Comparison of ENCODE assay signal across 8 mouse cellular contexts in the genomic region with DNA sequence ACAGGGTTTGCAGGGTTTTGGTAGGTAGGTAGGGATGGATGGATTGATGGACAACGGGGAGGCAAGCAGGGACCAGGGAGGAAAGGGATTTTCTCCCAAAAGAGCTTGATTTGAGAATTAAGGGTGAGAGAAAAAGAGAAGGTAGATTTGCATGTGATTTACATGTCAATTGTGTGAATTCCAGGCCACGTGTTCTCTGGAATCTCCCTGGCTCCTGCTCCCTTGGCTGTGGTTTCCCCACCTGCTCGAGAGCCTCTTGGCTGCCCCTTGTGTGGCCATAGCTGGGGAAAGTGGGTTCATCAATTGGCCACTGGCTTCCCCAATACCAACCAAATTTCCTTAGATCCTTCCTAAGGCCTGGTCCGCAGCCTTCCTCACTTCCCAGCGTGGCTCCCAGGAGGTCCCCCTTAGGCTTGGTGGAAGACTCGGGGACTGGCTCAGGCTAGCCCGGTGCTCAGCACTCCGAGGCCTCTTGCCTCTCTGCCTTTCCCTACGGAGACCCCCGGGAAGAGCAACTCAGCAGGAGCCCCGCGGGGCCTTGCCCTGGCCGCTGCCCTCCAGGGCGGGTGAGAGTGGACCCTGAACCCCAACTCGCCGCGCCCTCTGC. TPM values are rescaled to one million over a fixed set of nuclear protein-coding genes. Genes with fewer than 3 reads are reported as not detected.
DNase-seq lines count a peak whose midpoint lies in the region; ATAC-seq and TF ChIP-seq lines count a peak whose summit lies in the region.

No protein-coding gene starts in this region.

- no peak for TF ChIP-seq CTCF in ES-Bruce4 (IDR thresholded peaks at IDR 0.05; ENCODE audit: low read depth, low read length)

- peak overlapping the region; percentile 73 for H3K4me2 ChIP-seq in heart, embryonic 12.5 days
- H3K4me2 ChIP-seq in hindbrain, embryonic 12.5 days (replicated peaks), result peak overlapping the region; percentile 65
- H3K4me2 ChIP-seq in midbrain, embryonic 11.5 days, result peak overlapping the region; percentile 63

- H3K27ac ChIP-seq in heart, embryonic 12.5 days (ENCODE audit: poor library complexity, severe bottlenecking), result no peak overlapping the region
- 0 out of 2 replicates have a peak overlapping the region, but pooled peaks have one; percentile 3 for H3K27ac ChIP-seq in ES-Bruce4 (ENCODE audit: insufficient read depth, low read length)
- H3K27ac ChIP-seq in hindbrain, embryonic 12.5 days, result peak overlapping the region; percentile 23; the same call in 1 of the 2 replicates
- H3K27ac ChIP-seq in midbrain, embryonic 11.5 days (ENCODE audit: low read depth, low read length), result peak overlapping the region; percentile 35; the same call in 1 of the 2 replicates

- peaks cover 20% of the 10 kb centered on the region for H3K4me1 ChIP-seq in heart, embryonic 12.5 days (replicated peaks)
- H3K4me1 ChIP-seq in ES-Bruce4 (ENCODE audit: control insufficient read depth, insufficient read depth, low read length), result no peaks in the 10 kb centered on the region
- H3K4me1 ChIP-seq in hindbrain, embryonic 12.5 days, result peaks cover 19% of the 10 kb centered on the region
- H3K4me1 ChIP-seq in midbrain, embryonic 11.5 days (ENCODE audit: control insufficient read depth, insufficient read depth, low read length), result peaks cover 17% of the 10 kb centered on the region

- WGBS in heart, embryonic 12.5 days, result 10% methylated on average over 17 of the region's 17 CpGs
- WGBS in hindbrain, embryonic 12.5 days, result 8% methylated on average over 17 of the region's 17 CpGs
- 6% methylated on average over 17 of the region's 17 CpGs for WGBS in midbrain, embryonic 11.5 days

- ATAC-seq in heart, embryonic 12.5 days (ENCODE audit: insufficient number of reproducible peaks, low FRiP score), result no peak
- 0 out of 2 replicates have a peak, but pooled peaks have one; percentile 38 for ATAC-seq in hindbrain, embryonic 12.5 days (ENCODE audit: low FRiP score)
- peak; percentile 40 for ATAC-seq in midbrain, embryonic 11.5 days (ENCODE audit: low FRiP score)

- no peaks in the 10 kb centered on the region for H3K9me3 ChIP-seq in heart, embryonic 12.5 days (replicated peaks)
- no peaks in the 10 kb centered on the region for H3K9me3 ChIP-seq in ES-Bruce4 (replicated peaks; ENCODE audit: control insufficient read depth, insufficient read depth, low read length, poor library complexity, severe bottlenecking)
- H3K9me3 ChIP-seq in hindbrain, embryonic 12.5 days (replicated peaks), result no peaks in the 10 kb centered on the region
- H3K9me3 ChIP-seq in midbrain, embryonic 11.5 days (ENCODE audit: control insufficient read depth, low read length), result no peaks in the 10 kb centered on the region

- H3K9ac ChIP-seq in heart, embryonic 12.5 days, result peak overlapping the region; percentile 53
- peak overlapping the region; percentile 86 for H3K9ac ChIP-seq in ES-Bruce4 (ENCODE audit: low read depth, poor library complexity, severe bottlenecking)
- H3K9ac ChIP-seq in hindbrain, embryonic 12.5 days, result peak overlapping the region; percentile 61
- peak overlapping the region; percentile 77 for H3K9ac ChIP-seq in midbrain, embryonic 11.5 days (ENCODE audit: low read length)

- H3K4me3 ChIP-seq in heart, embryonic 12.5 days, result peak overlapping the region; percentile 41
- peak overlapping the region; percentile 52 for H3K4me3 ChIP-seq in ES-Bruce4 (ENCODE audit: low read depth, low read length)
- H3K4me3 ChIP-seq in hindbrain, embryonic 12.5 days, result peak overlapping the region; percentile 34
- H3K4me3 ChIP-seq in midbrain, embryonic 11.5 days (ENCODE audit: low read depth, low read length), result peak overlapping the region; percentile 30

- peak; percentile 25 for TF ChIP-seq POLR2A in ES-Bruce4 (IDR thresholded peaks at IDR 0.05; ENCODE audit: insufficient read depth, low read length)

- no peak for DNase-seq in heart, adult 8-10 months (ENCODE audit: low spot score)
- no peak for DNase-seq in midbrain, embryonic 11.5 days (ENCODE audit: low spot score, missing footprints)
- DNase-seq in urinary bladder, postnatal 36 days (ENCODE audit: low spot score in 2 of 2), result no peak
- DNase-seq in retina, embryonic 14.5 days (ENCODE audit: low spot score), result no peak
- DNase-seq in cerebellum, postnatal 10 days, result no peak

- peaks cover 83% of the 10 kb centered on the region for H3K27me3 ChIP-seq in heart, embryonic 12.5 days (replicated peaks)
- H3K27me3 ChIP-seq in ES-Bruce4 (ENCODE audit: control insufficient read depth, insufficient read depth, low read length, poor library complexity, severe bottlenecking), result no peaks in the 10 kb centered on the region
- peaks cover 39% of the 10 kb centered on the region for H3K27me3 ChIP-seq in hindbrain, embryonic 12.5 days
- peaks cover 4% of the 10 kb centered on the region; the same call in 1 of the 2 replicates for H3K27me3 ChIP-seq in midbrain, embryonic 11.5 days (ENCODE audit: control insufficient read depth, insufficient read depth, low read length)

- 0 out of 2 replicates have a peak, but pooled peaks have one; percentile 27 for TF ChIP-seq EP300 in ES-Bruce4 (IDR thresholded peaks at IDR 0.05; ENCODE audit: insufficient read depth, low read depth, low read length)

- no peaks in the 10 kb centered on the region for H3K36me3 ChIP-seq in heart, embryonic 12.5 days
- H3K36me3 ChIP-seq in ES-Bruce4 (ENCODE audit: control insufficient read depth, insufficient read depth, low read length, poor library complexity, severe bottlenecking), result no peaks in the 10 kb centered on the region
- no peaks in the 10 kb centered on the region for H3K36me3 ChIP-seq in hindbrain, embryonic 12.5 days
- H3K36me3 ChIP-seq in midbrain, embryonic 11.5 days (ENCODE audit: control insufficient read depth, insufficient read depth, low read length), result no peaks in the 10 kb centered on the region

RNA-seq across cellular contexts. Expression of a gene that starts 14.1 kb away (rescaled TPM):
- polyA plus RNA-seq in heart, embryonic 12.5 days (2016; fragmentation: Nextera tagmentation; extraction: Ambion mirVana), result 18.0 and 19.9 TPM in 2 replicates
- total RNA-seq in heart, adult 8-10 months (2022), result 10 to 100 TPM in 2 of 4 experiments, 1 to 10 TPM in 2; 7.8 to 13.7 (median 11.0) TPM
- 29.0 and 30.5 TPM in 2 replicates for polyA plus RNA-seq in ES-Bruce4 (2011; ENCODE audit: insufficient read depth, insufficient read length, low read depth, missing spikeins)
- polyA plus RNA-seq in hindbrain, embryonic 12.5 days (2016; fragmentation: Nextera tagmentation; extraction: Ambion mirVana), result 19.0 and 20.8 TPM in 2 replicates
- polyA plus RNA-seq in midbrain, embryonic 11.5 days (2014; fragmentation: Nextera tagmentation; extraction: Ambion mirVana), result 22.2 and 26.3 TPM in 2 replicates

RNA-seq across cellular contexts. Expression of a gene that starts 16.3 kb away (rescaled TPM):
- polyA plus RNA-seq in heart, embryonic 12.5 days (2016; fragmentation: Nextera tagmentation; extraction: Ambion mirVana), result 0.22 and 0.45 TPM in 2 replicates
- total RNA-seq in heart, adult 8-10 months (2022), result under 1 TPM in 3 of 4 experiments, not detected in 1; 0.08 to 0.28 (median 0.23) TPM
- 12.4 and 13.5 TPM in 2 replicates for polyA plus RNA-seq in ES-Bruce4 (2011; ENCODE audit: insufficient read depth, insufficient read length, low read depth, missing spikeins)
- polyA plus RNA-seq in hindbrain, embryonic 12.5 days (2016; fragmentation: Nextera tagmentation; extraction: Ambion mirVana), result 0.26 and 0.46 TPM in 2 replicates
- polyA plus RNA-seq in midbrain, embryonic 11.5 days (2014; fragmentation: Nextera tagmentation; extraction: Ambion mirVana), result not detected in 2 replicates

RNA-seq across cellular contexts. Expression of a gene that starts 32.9 kb away (rescaled TPM):
- 17.0 and 18.3 TPM in 2 replicates for polyA plus RNA-seq in heart, embryonic 12.5 days (2016; fragmentation: Nextera tagmentation; extraction: Ambion mirVana)
- total RNA-seq in heart, adult 8-10 months (2022), result 10 to 100 TPM; 13.6 to 18.0 (median 15.4) TPM
- 6.8 and 7.4 TPM in 2 replicates for polyA plus RNA-seq in ES-Bruce4 (2011; ENCODE audit: insufficient read depth, insufficient read length, low read depth, missing spikeins)
- polyA plus RNA-seq in hindbrain, embryonic 12.5 days (2016; fragmentation: Nextera tagmentation; extraction: Ambion mirVana), result 21.2 and 23.9 TPM in 2 replicates
- 21.3 and 22.1 TPM in 2 replicates for polyA plus RNA-seq in midbrain, embryonic 11.5 days (2014; fragmentation: Nextera tagmentation; extraction: Ambion mirVana)

RNA-seq across cellular contexts. Expression of a gene that starts 44.3 kb away (rescaled TPM):
- 0.28 and 0.66 TPM in 2 replicates for polyA plus RNA-seq in heart, embryonic 12.5 days (2016; fragmentation: Nextera tagmentation; extraction: Ambion mirVana)
- total RNA-seq in heart, adult 8-10 months (2022), result under 1 TPM in 2 of 4 experiments, not detected in 2; 0.26 to 0.33 TPM
- polyA plus RNA-seq in ES-Bruce4 (2011; ENCODE audit: insufficient read depth, insufficient read length, low read depth, missing spikeins), result 1.5 and 2.4 TPM in 2 replicates
- 4.8 and 5.1 TPM in 2 replicates for polyA plus RNA-seq in hindbrain, embryonic 12.5 days (2016; fragmentation: Nextera tagmentation; extraction: Ambion mirVana)
- 2.7 TPM in 2 replicates for polyA plus RNA-seq in midbrain, embryonic 11.5 days (2014; fragmentation: Nextera tagmentation; extraction: Ambion mirVana)

RNA-seq across cellular contexts. Expression of a gene that starts 44.5 kb away (rescaled TPM):
- 71.3 and 74.7 TPM in 2 replicates for polyA plus RNA-seq in heart, embryonic 12.5 days (2016; fragmentation: Nextera tagmentation; extraction: Ambion mirVana)
- 100 to 1,000 TPM in 2 of 4 experiments, 10 to 100 TPM in 2; 80.1 to 101 (median 97.6) TPM for total RNA-seq in heart, adult 8-10 months (2022)
- 62.6 and 67.1 TPM in 2 replicates for polyA plus RNA-seq in ES-Bruce4 (2011; ENCODE audit: insufficient read depth, insufficient read length, low read depth, missing spikeins)
- polyA plus RNA-seq in hindbrain, embryonic 12.5 days (2016; fragmentation: Nextera tagmentation; extraction: Ambion mirVana), result 64.8 and 70.1 TPM in 2 replicates
- polyA plus RNA-seq in midbrain, embryonic 11.5 days (2014; fragmentation: Nextera tagmentation; extraction: Ambion mirVana), result 71.0 and 72.2 TPM in 2 replicates
